Mouse (Mus musculus) thymus, adult 2 months (tissue): Measurements from ENCODE around the gene Car12. TPM values are rescaled to one million over a fixed set of nuclear protein-coding genes. Genes with fewer than 3 reads are reported as not detected.

Experiments
- DNase-seq: peaks from one replicate; pipeline ENCODE4 v3.0.0; 2021
- H3K27ac ChIP-seq: fragments of 200-500 bp; 2 replicates; pipeline ENCODE4 v1.5.1; 2012; ENCODE audit warnings: low read length, control low read depth; ENCODE audit not compliant: control insufficient read depth, insufficient read depth
- H3K27me3 ChIP-seq: fragments of 200-500 bp; 2 replicates; pipeline ENCODE4 v1.6.1; 2012; ENCODE audit warnings: mild to moderate bottlenecking, low read length, moderate library complexity, mixed read lengths; ENCODE audit not compliant: control insufficient read depth, insufficient read depth
- H3K36me3 ChIP-seq: fragments of 200-500 bp; 2 replicates; pipeline ENCODE4 v1.6.1; 2012; ENCODE audit warnings: mild to moderate bottlenecking, low read length, moderate library complexity; ENCODE audit not compliant: control insufficient read depth, insufficient read depth
- H3K4me1 ChIP-seq: fragments of 200-500 bp; replicated peaks from 2 replicates; pipeline ENCODE4 v1.6.1; 2012; ENCODE audit warnings: low read length; ENCODE audit not compliant: control insufficient read depth, insufficient read depth
- H3K4me3 ChIP-seq: fragments of 200-500 bp; 2 replicates; pipeline ENCODE4 v1.5.1; 2012; ENCODE audit warnings: mild to moderate bottlenecking, low read length, control low read depth, moderate library complexity; ENCODE audit not compliant: control insufficient read depth, insufficient read depth
- CTCF ChIP-seq: fragments of 200-500 bp; IDR thresholded peaks from 2 replicates; pipeline ENCODE4 v1.5.1; 2012; ENCODE audit warnings: mild to moderate bottlenecking, control low read depth, low read length, moderate library complexity, borderline replicate concordance; ENCODE audit not compliant: control insufficient read depth, poor library complexity, insufficient read depth; ENCODE audit errors: extremely low read depth
- POLR2A ChIP-seq: fragments of 200-500 bp; IDR thresholded peaks from 2 replicates; pipeline ENCODE4 v1.6.1; 2012; ENCODE audit warnings: mild to moderate bottlenecking, low read length, control low read depth, moderate library complexity; ENCODE audit not compliant: control insufficient read depth, poor library complexity, insufficient read depth; ENCODE audit errors: extremely low read depth
- WGBS: fragments of 180-500 bp; shearing (Covaris S2); methylation state at CpG from one replicate; pipeline ENCODE4 v1.1.7; 2018; 5-methylcytosine and 5-hydroxymethylcytosine counted together
- polyA plus RNA-seq: library from polyadenylated mRNA; depleted of rRNA; stranded (reverse); fragments of >200 nt; gene quantifications from 2 replicates; pipeline ENCODE4 v1.2.3, GENCODE M21; 2012

Gene Car12
- polyA plus RNA-seq, 1 experiment, result 4.9 TPM

GRCm38 (mm10) chr9:66720686-66721450 is 7.4 kb downstream of the Car12 start:
- Histone ChIP-seq H3K27ac (no peak overlapping the region), H3K4me3 (no peak overlapping the region), H3K36me3 (no peaks in the 10 kb centered on the region), H3K4me1 (peaks cover 6% of the 10 kb centered on the region; the same call in 1 of the 2 replicates), H3K27me3 (no peaks in the 10 kb centered on the region)
- WGBS, result 41% methylated on average over 8 of the region's 8 CpGs
- peak; percentile 17 for DNase-seq
- no peak for TF ChIP-seq POLR2A
- TF ChIP-seq CTCF, result no peak

- TF ChIP-seq CTCF, result no peak
- TF ChIP-seq POLR2A, result no peak
- H3K4me1 ChIP-seq, result peaks cover 6% of the 10 kb centered on the region; the same call in 1 of the 2 replicates
- no peaks in the 10 kb centered on the region for H3K36me3 ChIP-seq
- no peak overlapping the region for H3K4me3 ChIP-seq
- no peak overlapping the region for H3K27ac ChIP-seq
- DNase-seq, result no peak
- WGBS, result 94% methylated on average over 5 of the region's 5 CpGs
- no peaks in the 10 kb centered on the region for H3K27me3 ChIP-seq
Measured at GRCm38 (mm10) chr9:66722187-66722868, 8.8 kb downstream of the Car12 start.

GRCm38 (mm10) chr9:66722869-66723272 is 9.4 kb downstream of the Car12 start:
- peaks cover 6% of the 10 kb centered on the region; the same call in 1 of the 2 replicates for H3K4me1 ChIP-seq
- H3K27ac ChIP-seq, result no peak overlapping the region
- 92% methylated on average over 5 of the region's 5 CpGs for WGBS
- DNase-seq, result no peak
- TF ChIP-seq CTCF (no peak), POLR2A (no peak)
- H3K4me3 ChIP-seq, result no peak overlapping the region
- H3K27me3 ChIP-seq, result no peaks in the 10 kb centered on the region
- H3K36me3 ChIP-seq, result no peaks in the 10 kb centered on the region

- Histone ChIP-seq H3K27ac (no peak overlapping the region), H3K36me3 (no peaks in the 10 kb centered on the region), H3K4me1 (peaks cover 5% of the 10 kb centered on the region; the same call in 1 of the 2 replicates), H3K4me3 (no peak overlapping the region), H3K27me3 (no peaks in the 10 kb centered on the region)
- WGBS, result 63% methylated on average over 3 of the region's 3 CpGs
- TF ChIP-seq CTCF (no peak), POLR2A (no peak)
- DNase-seq, result no peak
Measured at GRCm38 (mm10) chr9:66725591-66725990, 12.1 kb downstream of the Car12 start.

GRCm38 (mm10) chr9:66727333-66727732 is 13.8 kb downstream of the Car12 start:
- H3K4me3 ChIP-seq, result no peak overlapping the region
- WGBS, result 85% methylated on average over 7 of the region's 7 CpGs
- no peak overlapping the region for H3K27ac ChIP-seq
- DNase-seq, result no peak
- no peaks in the 10 kb centered on the region for H3K4me1 ChIP-seq
- H3K36me3 ChIP-seq, result no peaks in the 10 kb centered on the region
- TF ChIP-seq CTCF (no peak), POLR2A (no peak)
- H3K27me3 ChIP-seq, result no peaks in the 10 kb centered on the region

GRCm38 (mm10) chr9:66730556-66730955 is 17.1 kb downstream of the Car12 start:
- Histone ChIP-seq H3K4me3 (no peak overlapping the region), H3K4me1 (0 out of 2 replicates have a peak, but pooled peaks cover 2% of the 10 kb centered on the region), H3K36me3 (no peaks in the 10 kb centered on the region), H3K27me3 (no peaks in the 10 kb centered on the region), H3K27ac (no peak overlapping the region)
- WGBS, result 69% methylated on average over 3 of the region's 3 CpGs
- no peak for DNase-seq
- TF ChIP-seq CTCF (no peak), POLR2A (no peak)
